Mouse (Mus musculus): ENCODE measurements around the gene Gpr156. TPM values are rescaled to one million over a fixed set of nuclear protein-coding genes. Genes with fewer than 3 reads are reported as not detected.

Gpr156 gene
- polyA plus RNA-seq, 1 experiment, result 0.03 TPM

DNA sequence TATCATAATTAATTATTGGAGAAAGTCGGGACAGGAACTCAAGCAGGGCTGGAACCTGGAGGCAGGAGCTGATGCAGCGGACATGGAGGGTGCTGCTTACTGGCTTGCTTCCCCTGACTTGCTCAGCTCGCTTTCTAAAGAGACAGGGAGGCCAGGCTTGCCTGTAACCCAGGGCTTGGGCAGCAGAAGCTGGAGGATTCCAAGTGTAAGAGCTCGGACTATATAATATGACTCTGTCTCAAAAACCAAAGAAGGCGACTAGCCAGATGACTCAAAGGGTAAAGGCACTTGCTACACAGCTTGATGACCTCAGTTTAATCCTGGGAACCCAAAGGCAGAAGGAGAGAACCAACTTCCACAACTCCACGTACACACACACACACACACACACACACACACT, 22.9 kb upstream of the Gpr156 start:
- H3K27ac ChIP-seq (ENCODE audit: insufficient read depth, low read depth, low read length), result no peak overlapping the region
- 57% methylated on average over 6 of the region's 6 CpGs for WGBS
- peaks cover 2% of the 10 kb centered on the region; the same call in 1 of the 2 replicates for H3K36me3 ChIP-seq (ENCODE audit: control insufficient read depth, insufficient read depth, low read length)
- no peak overlapping the region for H3K4me3 ChIP-seq (ENCODE audit: low read depth, low read length)
- TF ChIP-seq CTCF (IDR thresholded peaks at IDR 0.05; ENCODE audit: extremely low read depth, insufficient read length, insufficient replicate concordance, low read depth, low read length), result no peak
- TF ChIP-seq POLR2A (IDR thresholded peaks at IDR 0.05; ENCODE audit: low read depth, low read length), result no peak
- no peaks in the 10 kb centered on the region for H3K4me1 ChIP-seq (ENCODE audit: control insufficient read depth, insufficient read depth, insufficient read length, low read length)
- no peaks in the 10 kb centered on the region for H3K27me3 ChIP-seq (ENCODE audit: control insufficient read depth, insufficient read depth, low read length)

DNA sequence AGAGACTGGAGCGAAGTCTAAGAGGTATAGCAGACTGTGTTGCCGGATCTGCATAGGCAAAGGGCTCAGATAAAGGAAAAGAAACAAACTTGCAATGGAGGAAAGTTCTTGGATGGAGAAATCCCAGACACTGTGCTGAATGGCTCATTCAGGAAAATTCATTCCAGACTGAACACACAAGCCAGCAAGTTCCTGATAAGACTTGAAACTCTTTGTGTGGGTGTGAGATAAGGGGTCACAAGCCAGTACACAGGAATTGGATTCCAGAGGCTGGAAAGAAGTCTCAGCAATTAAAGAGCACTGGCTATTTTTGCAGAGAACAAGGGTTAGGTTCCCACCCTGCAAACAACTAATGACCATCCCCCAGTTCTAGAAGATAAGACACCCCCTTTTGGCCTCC, 22.4 kb upstream of the Gpr156 start:
- TF ChIP-seq CTCF (IDR thresholded peaks at IDR 0.05; ENCODE audit: extremely low read depth, insufficient read length, insufficient replicate concordance, low read depth, low read length) (no peak), POLR2A (IDR thresholded peaks at IDR 0.05; ENCODE audit: low read depth, low read length) (no peak)
- WGBS, result 54% methylated on average over 2 of the region's 2 CpGs
- no peak overlapping the region for H3K27ac ChIP-seq (ENCODE audit: insufficient read depth, low read depth, low read length)
- no peaks in the 10 kb centered on the region for H3K4me1 ChIP-seq (ENCODE audit: control insufficient read depth, insufficient read depth, insufficient read length, low read length)
- no peak overlapping the region for H3K4me3 ChIP-seq (ENCODE audit: low read depth, low read length)
- H3K36me3 ChIP-seq (ENCODE audit: control insufficient read depth, insufficient read depth, low read length), result peaks cover under 1% of the 10 kb centered on the region; the same call in 1 of the 2 replicates
- H3K27me3 ChIP-seq (ENCODE audit: control insufficient read depth, insufficient read depth, low read length), result no peaks in the 10 kb centered on the region

DNA sequence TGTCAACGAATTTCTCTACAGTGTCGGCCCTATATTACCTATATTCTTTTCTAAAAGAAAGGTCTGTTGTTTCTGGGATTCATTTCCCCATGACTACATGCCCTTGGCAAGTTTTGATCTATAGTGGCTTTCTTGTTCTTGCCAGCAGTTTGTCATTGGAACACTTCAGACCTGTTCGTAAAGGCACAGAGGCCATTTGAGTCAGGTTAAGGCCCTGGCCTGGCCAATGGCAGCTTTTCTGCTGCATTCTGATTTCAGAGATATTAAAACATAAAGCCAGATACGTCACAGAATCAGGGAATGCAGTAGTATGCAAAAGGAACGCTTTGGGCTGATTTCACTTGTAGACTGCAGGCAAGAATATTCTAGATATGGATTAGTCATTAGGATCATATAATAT, 17.5 kb upstream of the Gpr156 start:
- H3K27ac ChIP-seq (ENCODE audit: insufficient read depth, low read depth, low read length), result no peak overlapping the region
- H3K4me3 ChIP-seq (ENCODE audit: low read depth, low read length), result no peak overlapping the region
- no peaks in the 10 kb centered on the region for H3K27me3 ChIP-seq (ENCODE audit: control insufficient read depth, insufficient read depth, low read length)
- no peak for TF ChIP-seq CTCF (IDR thresholded peaks at IDR 0.05; ENCODE audit: extremely low read depth, insufficient read length, insufficient replicate concordance, low read depth, low read length)
- TF ChIP-seq POLR2A (IDR thresholded peaks at IDR 0.05; ENCODE audit: low read depth, low read length), result no peak
- peaks cover 6% of the 10 kb centered on the region; the same call in 1 of the 2 replicates for H3K4me1 ChIP-seq (ENCODE audit: control insufficient read depth, insufficient read depth, insufficient read length, low read length)
- no peaks in the 10 kb centered on the region for H3K36me3 ChIP-seq (ENCODE audit: control insufficient read depth, insufficient read depth, low read length)
- 91% methylated on average over 5 of the region's 5 CpGs for WGBS

DNA sequence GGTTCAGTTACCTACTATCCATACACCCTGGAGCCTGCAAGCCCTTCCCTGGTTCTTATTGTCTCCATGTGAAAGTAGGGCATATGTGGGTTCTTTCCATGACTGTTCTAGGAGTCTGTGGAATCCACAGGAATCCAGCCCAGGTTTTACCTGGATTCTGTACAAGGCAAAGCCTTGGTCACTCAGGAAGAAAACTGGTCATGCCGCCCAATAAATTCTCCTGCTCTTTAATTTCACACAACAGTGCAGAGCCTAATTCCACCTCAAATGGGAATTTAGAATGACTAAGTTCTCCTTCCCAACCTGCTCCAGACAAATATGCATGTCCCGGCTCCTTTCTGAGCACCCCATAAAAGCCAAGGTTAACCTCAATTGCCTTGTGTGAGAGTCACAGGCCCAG, 16.9 kb upstream of the Gpr156 start:
- H3K4me1 ChIP-seq (ENCODE audit: control insufficient read depth, insufficient read depth, insufficient read length, low read length), result peaks cover 6% of the 10 kb centered on the region; the same call in 1 of the 2 replicates
- no peak overlapping the region for H3K4me3 ChIP-seq (ENCODE audit: low read depth, low read length)
- H3K27me3 ChIP-seq (ENCODE audit: control insufficient read depth, insufficient read depth, low read length), result no peaks in the 10 kb centered on the region
- H3K27ac ChIP-seq (ENCODE audit: insufficient read depth, low read depth, low read length), result no peak overlapping the region
- TF ChIP-seq CTCF (IDR thresholded peaks at IDR 0.05; ENCODE audit: extremely low read depth, insufficient read length, insufficient replicate concordance, low read depth, low read length), result no peak
- TF ChIP-seq POLR2A (IDR thresholded peaks at IDR 0.05; ENCODE audit: low read depth, low read length), result no peak
- H3K36me3 ChIP-seq (ENCODE audit: control insufficient read depth, insufficient read depth, low read length), result no peaks in the 10 kb centered on the region
- WGBS, result 56% methylated on average over 2 of the region's 2 CpGs

DNA sequence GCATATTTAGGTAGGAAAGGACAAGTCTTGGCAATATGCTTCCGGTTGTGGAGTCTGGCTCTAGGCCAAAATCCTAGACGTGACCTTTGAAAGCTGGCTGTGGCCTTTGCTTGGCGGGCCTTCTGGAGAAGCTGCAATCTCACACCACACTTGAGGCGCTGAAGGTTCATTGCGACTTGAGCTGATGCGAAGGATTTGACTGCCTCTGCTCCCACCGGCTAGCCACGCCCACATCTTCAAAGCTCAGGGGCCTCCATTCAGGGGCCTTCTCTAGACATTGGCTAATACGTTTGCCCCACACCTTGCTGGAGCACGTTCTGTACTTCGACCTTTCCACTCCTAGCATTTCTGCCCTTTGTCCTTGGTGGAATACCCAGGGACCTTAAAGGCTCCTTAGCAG, 15.0 kb upstream of the Gpr156 start:
- no peak overlapping the region; the same call in 1 of the 2 replicates for H3K27ac ChIP-seq (ENCODE audit: insufficient read depth, low read depth, low read length)
- TF ChIP-seq POLR2A (IDR thresholded peaks at IDR 0.05; ENCODE audit: low read depth, low read length), result no peak
- no peak for TF ChIP-seq CTCF (IDR thresholded peaks at IDR 0.05; ENCODE audit: extremely low read depth, insufficient read length, insufficient replicate concordance, low read depth, low read length)
- H3K4me3 ChIP-seq (ENCODE audit: low read depth, low read length), result no peak overlapping the region
- no peaks in the 10 kb centered on the region for H3K36me3 ChIP-seq (ENCODE audit: control insufficient read depth, insufficient read depth, low read length)
- no peaks in the 10 kb centered on the region for H3K27me3 ChIP-seq (ENCODE audit: control insufficient read depth, insufficient read depth, low read length)
- WGBS, result 21% methylated on average over 11 of the region's 11 CpGs
- H3K4me1 ChIP-seq (ENCODE audit: control insufficient read depth, insufficient read depth, insufficient read length, low read length), result peaks cover 6% of the 10 kb centered on the region; the same call in 1 of the 2 replicates

DNA sequence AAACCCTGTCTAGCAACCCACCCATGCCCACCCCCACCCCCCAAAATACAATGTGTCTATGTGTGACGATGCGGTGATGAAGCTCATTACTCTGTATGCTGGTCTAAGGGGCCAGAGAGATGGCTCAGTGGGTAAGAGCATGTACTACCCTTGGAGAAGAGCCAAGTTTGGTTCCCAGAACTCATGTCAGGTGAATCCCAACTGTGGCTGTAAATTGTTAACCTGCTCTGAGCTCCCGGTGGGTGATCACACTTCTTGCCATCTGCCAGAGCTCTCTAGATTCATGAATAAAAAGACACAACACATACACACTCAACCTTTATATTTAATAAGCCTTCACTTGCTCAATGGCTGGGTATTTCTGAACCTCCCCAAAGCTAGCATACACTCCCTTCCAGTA, 9.8 kb upstream of the Gpr156 start:
- Histone ChIP-seq H3K27me3 (ENCODE audit: control insufficient read depth, insufficient read depth, low read length) (no peaks in the 10 kb centered on the region), H3K4me3 (ENCODE audit: low read depth, low read length) (no peak overlapping the region), H3K27ac (ENCODE audit: insufficient read depth, low read depth, low read length) (no peak overlapping the region), H3K36me3 (ENCODE audit: control insufficient read depth, insufficient read depth, low read length) (no peaks in the 10 kb centered on the region), H3K4me1 (ENCODE audit: control insufficient read depth, insufficient read depth, insufficient read length, low read length) (peaks cover 2% of the 10 kb centered on the region; the same call in 1 of the 2 replicates)
- 83% methylated on average over 3 of the region's 3 CpGs for WGBS
- no peak for TF ChIP-seq POLR2A (IDR thresholded peaks at IDR 0.05; ENCODE audit: low read depth, low read length)
- TF ChIP-seq CTCF (IDR thresholded peaks at IDR 0.05; ENCODE audit: extremely low read depth, insufficient read length, insufficient replicate concordance, low read depth, low read length), result no peak

DNA sequence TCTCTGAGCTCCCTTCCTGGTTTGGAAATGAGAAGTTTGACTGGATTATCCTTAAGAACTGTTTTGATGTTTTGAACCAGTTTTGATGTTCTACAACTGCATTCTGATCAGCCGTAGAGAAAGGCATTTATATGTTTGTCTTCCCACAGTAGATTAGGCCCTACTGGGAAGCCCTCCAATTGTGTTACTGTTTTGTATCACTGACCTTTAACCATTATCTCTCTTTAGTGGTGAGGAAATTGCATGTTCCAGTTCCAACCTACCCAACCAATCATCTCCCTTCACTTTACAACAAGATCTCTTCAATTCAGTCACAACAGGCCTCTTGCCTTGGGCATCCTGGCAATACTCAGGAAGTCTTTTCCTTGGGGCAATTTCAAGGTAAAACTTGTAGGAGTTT, 5.2 kb upstream of the Gpr156 start:
- Histone ChIP-seq H3K4me1 (ENCODE audit: control insufficient read depth, insufficient read depth, insufficient read length, low read length) (peaks cover 1% of the 10 kb centered on the region; the same call in 1 of the 2 replicates), H3K27me3 (ENCODE audit: control insufficient read depth, insufficient read depth, low read length) (peaks cover 2% of the 10 kb centered on the region), H3K27ac (ENCODE audit: insufficient read depth, low read depth, low read length) (no peak overlapping the region), H3K36me3 (ENCODE audit: control insufficient read depth, insufficient read depth, low read length) (no peaks in the 10 kb centered on the region), H3K4me3 (ENCODE audit: low read depth, low read length) (no peak overlapping the region)
- WGBS, result 11% methylated on average over 1 of the region's 1 CpGs
- TF ChIP-seq CTCF (IDR thresholded peaks at IDR 0.05; ENCODE audit: extremely low read depth, insufficient read length, insufficient replicate concordance, low read depth, low read length) (no peak), POLR2A (IDR thresholded peaks at IDR 0.05; ENCODE audit: low read depth, low read length) (no peak)

Data from small intestine, adult 2 months (tissue).